Mouse (Mus musculus) heart, embryonic 16.5 days (tissue): ENCODE data around the gene Mog. TPM values are rescaled to one million over a fixed set of nuclear protein-coding genes. Genes with fewer than 3 reads are reported as not detected.
"Not testable (repeated sequence)": the region's sequence is repeated elsewhere in the genome, so short reads cannot be mapped to it uniquely, and the experiment has no call there.

Source experiments
- ATAC-seq: fragments of 200-750 bp; cut with Nextera tagmentation; replicated peaks from 2 replicates; pipeline ENCODE4 v1.8.0; 2017; ENCODE audit warnings: moderate number of reproducible peaks; ENCODE audit not compliant: insufficient read depth, low FRiP score; ENCODE audit errors: extremely low read depth
- H3K27ac ChIP-seq: fragments of 300-500 bp; sonication (generic); 2 replicates; pipeline ENCODE4 v1.5.1; 2014; ENCODE audit warnings: mild to moderate bottlenecking, low read length, control low read depth, moderate library complexity
- H3K27me3 ChIP-seq: fragments of 300-500 bp; sonication (generic); 2 replicates; pipeline ENCODE4 v1.6.1; 2014; ENCODE audit warnings: low read length, mixed read lengths; ENCODE audit not compliant: control insufficient read depth, insufficient read depth
- H3K36me3 ChIP-seq: fragments of 300-500 bp; sonication (generic); 2 replicates; pipeline ENCODE4 v1.6.1; 2014; ENCODE audit not compliant: control insufficient read depth, insufficient read depth
- H3K4me1 ChIP-seq: fragments of 300-500 bp; sonication (generic); 2 replicates; pipeline ENCODE4 v1.6.1; 2014; ENCODE audit warnings: low read length, mixed read lengths; ENCODE audit not compliant: control insufficient read depth, insufficient read depth
- H3K4me2 ChIP-seq: fragments of 300-500 bp; sonication (generic); 2 replicates; pipeline ENCODE4 v1.6.1; 2014; ENCODE audit warnings: low read depth, mild to moderate bottlenecking, control low read depth, low read length
- H3K4me3 ChIP-seq: fragments of 300-500 bp; sonication (generic); 2 replicates; pipeline ENCODE4 v1.5.1; 2014; ENCODE audit warnings: mild to moderate bottlenecking, control low read depth, low read length
- H3K9ac ChIP-seq: fragments of 300-500 bp; sonication (generic); 2 replicates; pipeline ENCODE4 v1.6.1; 2014; ENCODE audit warnings: low read length, control low read depth
- H3K9me3 ChIP-seq: fragments of 300-500 bp; sonication (generic); replicated peaks from 2 replicates; pipeline ENCODE4 v1.6.1; 2016; ENCODE audit warnings: low read length; ENCODE audit not compliant: control insufficient read depth
- WGBS: fragments of 180-500 bp; shearing (Covaris S2); extraction: QIAGEN DNeasy Blood & Tissue Kit; methylation state at CpG from one replicate; pipeline ENCODE4 v1.1.7; 2014; 5-methylcytosine and 5-hydroxymethylcytosine counted together
- polyA plus RNA-seq: library from polyadenylated mRNA; unstranded; fragments of >200 nt; fragmentation: Nextera tagmentation; extraction: Ambion mirVana; gene quantifications from 2 replicates; pipeline ENCODE4 v1.2.1, GENCODE M21; 2015

Mog gene
- polyA plus RNA-seq, 1 experiment from 2014 or later: not detected

DNA sequence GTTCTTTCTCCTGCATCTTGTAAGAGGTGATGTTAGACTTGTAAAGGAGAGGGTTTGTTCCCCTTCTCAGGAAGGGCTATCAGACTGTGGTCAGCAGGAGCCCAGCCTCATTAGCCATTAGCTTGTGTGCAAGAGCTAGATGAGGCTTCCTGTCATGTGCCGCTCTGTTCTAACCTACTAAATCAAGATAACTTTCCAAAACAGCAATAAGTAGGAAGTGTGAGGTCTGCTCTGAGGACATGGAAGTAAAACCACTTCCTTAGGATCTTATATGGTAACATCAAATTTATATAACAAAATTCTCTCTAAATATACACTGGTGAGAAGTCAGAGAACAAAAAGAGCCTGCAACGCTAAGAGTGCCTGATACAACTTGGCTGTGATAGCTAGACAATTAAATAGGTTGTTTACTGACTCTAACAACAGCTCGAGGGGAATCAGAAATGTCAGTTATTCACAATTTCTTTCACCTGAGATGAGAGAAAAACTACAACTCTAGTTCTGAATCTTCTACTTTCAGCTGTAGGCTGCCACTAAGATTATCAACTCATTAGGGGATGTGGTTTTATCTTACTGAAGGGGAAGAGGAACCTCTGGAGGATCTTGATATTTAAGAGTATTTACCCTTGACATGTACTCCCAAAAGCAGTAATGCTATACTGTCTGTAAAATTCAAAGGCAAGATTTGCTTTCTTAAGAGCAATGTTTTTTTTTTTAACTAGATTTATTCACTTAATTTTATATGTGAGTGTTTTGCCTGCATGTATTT is 30.7 kb downstream of the Mog start:
- 57% methylated on average over 3 of the region's 3 CpGs for WGBS
- H3K9ac ChIP-seq: no peak overlapping the region
- no peaks in the 10 kb centered on the region for H3K9me3 ChIP-seq
- peaks cover 14% of the 10 kb centered on the region for H3K27me3 ChIP-seq
- H3K36me3 ChIP-seq: no peaks in the 10 kb centered on the region
- no peak overlapping the region for H3K27ac ChIP-seq
- no peak overlapping the region for H3K4me2 ChIP-seq
- no peak overlapping the region for H3K4me3 ChIP-seq
- peaks cover 4% of the 10 kb centered on the region; the same call in 1 of the 2 replicates for H3K4me1 ChIP-seq
- no peak for ATAC-seq

DNA sequence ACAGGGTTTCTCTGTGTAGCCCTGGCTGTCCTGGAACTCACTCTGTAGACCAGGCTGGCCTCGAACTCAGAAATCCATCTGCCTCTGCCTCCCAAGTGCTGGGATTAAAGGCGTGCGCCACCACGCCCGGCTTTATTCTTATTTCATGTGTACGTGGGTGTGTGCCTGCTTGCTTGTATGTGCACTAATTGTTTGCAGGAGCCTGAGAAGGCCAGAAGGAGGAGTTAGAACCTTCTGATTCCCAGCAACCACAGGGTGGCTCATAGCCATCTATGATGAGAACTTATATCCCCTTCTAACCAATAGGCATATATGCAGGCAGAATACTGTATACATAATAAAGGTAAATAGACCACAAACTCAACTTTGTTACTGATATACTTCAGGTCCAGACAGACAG is 32.6 kb downstream of the Mog start:
- H3K9ac ChIP-seq, H3K4me3 ChIP-seq, H3K4me2 ChIP-seq, H3K9me3 ChIP-seq, H3K4me1 ChIP-seq, ATAC-seq, H3K36me3 ChIP-seq, H3K27ac ChIP-seq: not testable (repeated sequence)
- peaks cover 17% of the 10 kb centered on the region for H3K27me3 ChIP-seq
- 97% methylated on average over 6 of the region's 6 CpGs for WGBS

DNA sequence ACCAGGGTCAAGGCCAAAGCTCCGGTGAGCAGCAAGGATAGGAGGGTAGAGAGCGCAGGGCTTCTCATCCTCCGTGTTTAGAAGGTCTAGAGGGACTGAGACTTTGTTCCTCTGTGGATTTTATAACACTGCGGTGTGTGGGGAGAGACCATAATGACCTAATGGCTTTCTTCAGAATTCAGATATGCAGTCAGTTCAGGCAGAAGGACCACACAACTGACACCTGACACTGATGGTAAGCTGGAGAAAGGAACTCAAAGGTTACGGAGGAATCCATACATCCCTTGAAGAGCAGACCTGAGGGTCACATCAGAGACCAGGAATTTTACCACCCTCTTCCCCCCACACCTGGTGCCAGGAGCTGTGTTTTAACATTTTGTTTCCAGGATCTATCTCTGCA is 33.8 kb downstream of the Mog start, which contains the start of gene H2-M5:
TSS of gene H2-M5 (minus strand) at position 101 of the 400 bp plus-strand sequence.
- Histone ChIP-seq H3K9ac (no peak within 1 kb of the TSS), H3K36me3 (no peaks in the 10 kb centered on the region), H3K4me2 (peak within 1 kb of the TSS; percentile 56), H3K4me3 (peak within 1 kb of the TSS; percentile 37), H3K9me3 (no peaks in the 10 kb centered on the region), H3K27ac (no peak within 1 kb of the TSS), H3K4me1 (peaks cover 4% of the 10 kb centered on the region; the same call in 1 of the 2 replicates), H3K27me3 (peaks cover 17% of the 10 kb centered on the region)
- no peak for ATAC-seq
- 32% methylated on average over 5 of the region's 5 CpGs for WGBS

DNA sequence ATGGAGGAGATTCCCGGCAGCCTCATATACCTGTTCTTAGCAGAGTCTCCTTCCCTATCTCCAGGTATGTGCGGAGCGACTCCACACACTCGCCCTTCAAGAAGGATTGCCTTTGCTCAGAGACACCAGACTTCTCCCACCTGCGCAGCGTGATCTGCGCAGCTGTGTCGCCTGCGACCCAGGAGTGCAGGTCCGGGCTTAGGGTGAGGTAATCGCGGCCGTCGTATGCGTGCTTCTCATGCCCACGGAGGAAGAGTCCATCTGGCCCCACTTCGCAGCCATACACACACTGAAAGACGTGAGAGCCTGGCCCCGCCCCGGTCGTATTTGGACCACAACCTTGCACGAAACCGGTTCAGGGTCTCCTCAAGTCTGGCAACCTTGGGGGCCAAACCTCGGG is 34.7 kb downstream of the Mog start:
- WGBS: 9% methylated on average over 24 of the region's 24 CpGs
- no peak; the same call in 1 of the 2 replicates for ATAC-seq

DNA sequence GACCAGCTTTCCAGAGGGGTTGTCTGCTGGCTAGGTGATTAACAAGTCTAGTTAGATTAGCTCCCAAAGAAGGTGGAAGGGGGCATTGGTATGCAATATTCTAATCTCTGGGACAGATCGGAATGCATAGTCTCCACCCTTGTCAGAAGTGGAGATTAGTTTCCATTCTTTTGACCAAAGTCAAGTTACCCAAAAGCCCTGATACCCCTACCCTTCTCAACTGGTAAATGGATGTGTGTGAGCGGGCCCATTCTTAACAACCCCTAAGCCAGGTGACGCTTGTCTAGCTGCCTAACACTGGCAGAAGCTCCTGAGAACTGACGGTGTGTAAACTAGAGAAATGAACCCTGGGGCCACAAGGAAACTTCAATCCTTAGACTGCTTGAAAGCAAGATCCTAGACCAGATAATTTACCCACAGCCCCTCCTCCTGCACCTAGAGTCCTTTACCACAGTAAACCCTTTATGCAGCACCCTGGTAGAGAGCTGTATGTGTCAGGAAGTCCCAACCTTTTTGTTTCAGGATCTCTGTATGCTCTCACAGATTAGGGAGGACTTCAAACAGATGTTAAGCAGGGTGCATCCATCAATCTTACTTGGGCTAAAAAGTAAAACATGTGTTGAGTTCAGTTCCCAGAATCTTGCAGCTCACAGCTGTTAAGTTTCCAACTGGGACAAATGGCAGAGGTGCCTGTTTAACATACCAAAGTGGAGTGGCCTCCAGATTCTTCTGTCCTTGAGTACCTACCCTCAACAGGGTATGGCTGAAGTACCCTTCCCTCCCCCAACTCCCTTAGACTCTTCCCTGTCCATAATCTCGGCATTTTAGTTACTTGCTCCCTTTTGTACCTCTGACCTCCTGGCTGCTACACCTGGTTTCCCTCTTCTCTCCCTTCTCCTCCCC is 40.7 kb downstream of the Mog start:
- Histone ChIP-seq H3K36me3 (no peaks in the 10 kb centered on the region), H3K27ac (no peak overlapping the region), H3K9ac (no peak overlapping the region), H3K9me3 (no peaks in the 10 kb centered on the region), H3K4me3 (no peak overlapping the region), H3K27me3 (peaks cover 3% of the 10 kb centered on the region), H3K4me1 (peaks cover 7% of the 10 kb centered on the region), H3K4me2 (no peak overlapping the region)
- ATAC-seq: peak; percentile 41; the same call in 1 of the 2 replicates
- 43% methylated on average over 5 of the region's 5 CpGs for WGBS

More for the DNA sequence above, 34.7 kb downstream of the Mog start:
- peak overlapping the region; percentile 56 for H3K4me2 ChIP-seq
- H3K27me3 ChIP-seq: peaks cover 17% of the 10 kb centered on the region
- H3K36me3 ChIP-seq: no peaks in the 10 kb centered on the region
- no peak overlapping the region for H3K27ac ChIP-seq
- no peaks in the 10 kb centered on the region for H3K9me3 ChIP-seq
- peaks cover 4% of the 10 kb centered on the region; the same call in 1 of the 2 replicates for H3K4me1 ChIP-seq
- peak overlapping the region; percentile 37 for H3K4me3 ChIP-seq
- H3K9ac ChIP-seq: no peak overlapping the region

DNA sequence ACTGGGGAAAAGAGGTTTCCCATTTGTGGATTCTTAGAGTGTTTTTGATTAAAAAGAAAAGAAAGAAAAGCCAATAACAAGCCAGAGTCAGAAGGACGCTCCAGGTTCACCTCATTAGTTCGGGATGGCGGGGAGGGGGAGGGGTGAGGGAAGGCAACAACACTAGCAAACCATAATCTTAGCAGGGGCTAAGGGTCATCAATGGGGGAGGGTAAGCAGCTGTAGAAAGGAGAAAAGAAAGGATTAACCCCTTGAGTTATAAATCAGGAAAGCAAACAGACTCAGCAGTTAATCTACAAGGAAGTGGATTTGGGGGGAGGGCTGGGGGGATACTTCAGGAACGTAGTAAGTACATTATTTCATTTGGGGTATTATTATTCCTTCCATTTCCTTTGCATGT is 41.4 kb downstream of the Mog start:
- Histone ChIP-seq H3K27me3 (no peaks in the 10 kb centered on the region), H3K27ac (no peak overlapping the region), H3K4me3 (peak overlapping the region; percentile 39), H3K4me2 (peak overlapping the region; percentile 61), H3K36me3 (no peaks in the 10 kb centered on the region), H3K9ac (no peak overlapping the region), H3K4me1 (peaks cover 7% of the 10 kb centered on the region), H3K9me3 (no peaks in the 10 kb centered on the region)
- ATAC-seq: no peak
- 12% methylated on average over 4 of the region's 4 CpGs for WGBS

DNA sequence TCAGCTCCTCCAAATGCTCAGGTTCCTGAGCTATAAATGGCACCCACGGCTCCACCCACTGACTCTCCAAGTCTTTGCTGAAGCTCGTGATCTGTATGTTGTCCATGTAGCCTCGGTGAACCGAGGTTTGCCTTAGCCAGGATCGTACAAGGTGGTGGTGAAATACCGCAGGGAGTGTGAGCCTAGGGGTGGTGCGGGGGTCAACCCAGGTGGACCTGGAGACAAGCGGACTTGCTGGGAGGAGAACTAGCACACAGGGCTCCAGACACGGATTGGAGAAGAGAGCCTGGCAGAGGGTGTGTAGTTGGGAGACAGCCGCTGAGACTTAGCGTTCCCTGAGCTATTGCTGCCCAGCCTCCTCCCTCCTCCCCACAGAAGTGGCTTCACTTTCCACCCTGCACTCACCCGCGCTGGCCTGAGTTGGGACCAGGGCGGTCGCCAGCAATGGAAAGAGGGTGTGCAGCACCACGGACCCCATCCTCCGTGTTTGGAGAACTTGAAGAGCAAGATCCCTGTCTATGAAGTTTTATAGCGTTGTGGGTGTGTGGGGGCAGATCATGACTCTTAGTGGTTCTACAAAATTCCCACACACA is 41.9 kb downstream of the Mog start, which contains the start of gene 2410137M14Rik:
TSS of gene 2410137M14Rik (minus strand) at position 17 of the 593 bp plus-strand sequence.
- peak within 1 kb of the TSS; percentile 39 for H3K4me3 ChIP-seq
- ATAC-seq: peak; percentile 37; the same call in 1 of the 2 replicates
- WGBS: 6% methylated on average over 18 of the region's 18 CpGs

DNA sequence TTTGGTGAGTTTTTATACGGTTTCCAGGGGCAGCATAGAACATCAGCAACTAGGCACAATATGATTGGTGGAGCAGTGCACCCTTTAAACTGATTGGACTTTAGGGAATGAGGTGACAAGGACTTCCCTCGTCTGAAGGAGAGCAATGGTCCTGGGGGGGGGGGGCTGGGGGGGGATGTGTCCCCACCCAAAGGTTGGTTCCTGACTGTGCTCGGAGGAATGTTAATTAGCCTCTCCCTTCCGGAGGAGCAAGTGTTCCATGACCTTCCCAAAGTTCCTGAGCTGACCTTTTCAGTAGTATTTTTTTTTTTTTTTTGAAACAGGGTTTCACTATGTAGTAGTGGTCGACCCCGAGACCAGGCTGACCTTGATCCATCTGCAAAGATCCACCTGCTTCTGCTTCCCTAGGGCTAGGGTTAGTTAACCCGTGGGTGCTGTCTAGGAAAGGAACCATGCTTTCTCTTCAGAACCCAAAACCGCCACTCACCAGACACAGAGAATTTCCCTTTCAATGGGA is 49.9 kb downstream of the Mog start:
- no peak overlapping the region for H3K27ac ChIP-seq
- no peaks in the 10 kb centered on the region for H3K9me3 ChIP-seq
- 57% methylated on average over 8 of the region's 8 CpGs for WGBS
- no peaks in the 10 kb centered on the region for H3K4me1 ChIP-seq
- H3K36me3 ChIP-seq: no peaks in the 10 kb centered on the region
- no peak overlapping the region for H3K4me3 ChIP-seq
- ATAC-seq: no peak
- no peak overlapping the region for H3K4me2 ChIP-seq
- H3K27me3 ChIP-seq: no peaks in the 10 kb centered on the region
- H3K9ac ChIP-seq: no peak overlapping the region

More for the DNA sequence above, 41.9 kb downstream of the Mog start, which contains the start of gene 2410137M14Rik:
- H3K4me1 ChIP-seq: peaks cover 7% of the 10 kb centered on the region
- H3K27me3 ChIP-seq: no peaks in the 10 kb centered on the region
- no peaks in the 10 kb centered on the region for H3K9me3 ChIP-seq
- no peak within 1 kb of the TSS for H3K27ac ChIP-seq
- peak within 1 kb of the TSS; percentile 61 for H3K4me2 ChIP-seq
- peak within 1 kb of the TSS; percentile 31; the same call in 1 of the 2 replicates for H3K9ac ChIP-seq
- H3K36me3 ChIP-seq: no peaks in the 10 kb centered on the region
